Mouse (Mus musculus): ENCODE measurements around the gene Ttc23.

DNA sequence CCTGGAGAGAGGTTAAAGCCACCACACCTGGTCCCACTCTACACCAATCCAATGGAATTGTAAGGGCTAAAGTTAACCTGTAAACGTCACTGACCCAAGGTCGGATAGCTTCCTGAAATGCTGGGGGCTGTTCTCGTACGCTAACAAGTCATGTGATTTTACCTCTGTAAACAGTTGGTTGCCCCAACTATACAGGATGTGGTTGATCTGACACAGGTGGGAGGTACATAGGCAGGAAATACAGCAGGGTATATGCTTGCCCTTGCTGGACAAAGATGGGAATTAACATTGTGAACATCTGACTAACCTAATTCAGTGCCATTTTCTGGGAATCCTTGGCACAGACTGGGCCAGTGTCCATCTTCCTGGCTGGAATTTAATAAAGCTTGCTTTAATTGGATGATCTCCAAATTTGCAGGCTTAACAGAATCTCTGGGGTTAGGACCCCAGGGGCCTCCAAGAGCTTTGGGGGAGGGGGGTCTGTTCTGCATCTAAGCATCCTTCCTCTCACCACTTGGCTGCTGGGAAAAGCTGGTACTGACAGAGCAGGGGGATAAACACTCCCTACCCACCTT, 100.6 kb downstream of the Ttc23 start:
- TF ChIP-seq CTCF (IDR thresholded peaks at IDR 0.05 in 2 of 3, conservative IDR thresholded peaks at IDR 0.05 in 1 of 3; ENCODE audit: control insufficient read depth in 1 of 3, insufficient read depth in 1 of 3, low read depth in 2 of 3, low read length in 3 of 3, poor library complexity in 1 of 3, severe bottlenecking in 1 of 3) (no peak), EP300 (IDR thresholded peaks at IDR 0.05; ENCODE audit: low read depth in 1 of 2, low read length in 2 of 2) (no peak), ZC3H11A (IDR thresholded peaks at IDR 0.05; ENCODE audit: low read depth, low read length) (no peak), RCOR1 (IDR thresholded peaks at IDR 0.05; ENCODE audit: low read depth, low read length) (no peak), POLR2AphosphoS2 (IDR thresholded peaks at IDR 0.05; ENCODE audit: low read length) (no peak), POLR2A (IDR thresholded peaks at IDR 0.05; ENCODE audit: control insufficient read depth in 1 of 2, insufficient read depth in 1 of 2, low read depth in 1 of 2, low read length in 2 of 2, poor library complexity in 1 of 2) (no peak), MAX (IDR thresholded peaks at IDR 0.05; ENCODE audit: low read length) (no peak), ZNF384 (IDR thresholded peaks at IDR 0.05; ENCODE audit: low read depth, low read length) (no peak), TCF12 (IDR thresholded peaks at IDR 0.05; ENCODE audit: low read depth, low read length) (no peak)
